15 mouse cellular contexts compared by ENCODE assay signal in the genomic region with DNA sequence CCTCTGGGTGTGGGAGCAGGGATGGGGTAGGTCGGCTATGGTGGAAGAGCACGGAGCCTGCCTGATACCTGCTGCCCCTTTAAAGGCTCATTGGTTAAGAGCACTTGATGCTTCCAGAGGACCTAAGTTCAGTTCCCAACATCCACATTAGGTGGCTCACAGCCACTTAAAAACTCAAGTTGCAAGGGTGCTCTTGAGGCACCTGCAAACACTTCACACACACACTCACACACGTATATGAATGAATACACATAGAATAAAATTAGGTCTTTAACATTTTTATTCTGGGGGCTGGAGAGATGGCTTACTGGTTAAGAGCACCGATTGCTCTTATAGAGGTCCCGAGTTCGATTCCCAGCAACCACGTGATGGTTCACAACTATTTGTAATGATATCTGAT. TPM values are rescaled to one million over a fixed set of nuclear protein-coding genes. Genes with fewer than 3 reads are reported as not detected.
DNase-seq lines count a peak whose midpoint lies in the region; ATAC-seq and TF ChIP-seq lines count a peak whose summit lies in the region.
"Had no signal": no experiment of that assay in that cellular context is flagged by ENCODE, and none has a peak within 500 bp of the region (broad histone marks: within the 10 kb centered on the region; RNA-seq: fewer than 3 reads in every experiment).

No protein-coding gene starts in this region.

- no peaks in the 10 kb centered on the region for H3K36me3 ChIP-seq in heart, embryonic 13.5 days
- no peaks in the 10 kb centered on the region for H3K36me3 ChIP-seq in midbrain, embryonic 13.5 days
- no peaks in the 10 kb centered on the region for H3K36me3 ChIP-seq in midbrain, embryonic 16.5 days (ENCODE audit: control insufficient read depth, insufficient read depth, low read length)
- no peaks in the 10 kb centered on the region for H3K36me3 ChIP-seq in neural tube, embryonic 15.5 days
- H3K36me3 ChIP-seq: heart, embryonic 15.5 days; hindbrain, embryonic 15.5 days; limb, embryonic 10.5 days had no signal

- TF ChIP-seq CTCF in layer of hippocampus, adult 2 months (conservative IDR thresholded peaks at IDR 0.05), result peak; percentile 28; the same call in 1 of the 2 replicates

- DNase-seq in heart, postnatal 25 days (ENCODE audit: low spot score), result no peak
- DNase-seq in layer of hippocampus, adult 2 months (ENCODE audit: low spot score in 2 of 2), result no peak
- DNase-seq in layer of hippocampus, postnatal 14 days (ENCODE audit: low spot score in 2 of 2), result no peak
- DNase-seq: cerebellum, adult 9-10 months; kidney, adult 2 months; right cerebral cortex, postnatal 4 days; thymus, postnatal 36 days had no signal

- peaks cover 62% of the 10 kb centered on the region for H3K27me3 ChIP-seq in heart, embryonic 13.5 days (replicated peaks)
- peaks cover 61% of the 10 kb centered on the region for H3K27me3 ChIP-seq in midbrain, embryonic 13.5 days
- H3K27me3 ChIP-seq in midbrain, embryonic 16.5 days (ENCODE audit: control insufficient read depth, insufficient read depth, low read depth, low read length), result peaks cover 20% of the 10 kb centered on the region
- H3K27me3 ChIP-seq in neural tube, embryonic 15.5 days (replicated peaks), result peaks cover 33% of the 10 kb centered on the region

- intact Hi-C loops in heart, postnatal 25 days (cut with DNase I), result loop anchor here (5.0 to 10.0 kb wide), 3 partner anchors 102 to 902 kb away; partner anchors contain the start of genes Fastkd3 and Mtrr

- WGBS in heart, embryonic 13.5 days, result 74% methylated on average over 7 of the region's 7 CpGs
- 80% methylated on average over 7 of the region's 7 CpGs for WGBS in midbrain, embryonic 13.5 days
- 82% methylated on average over 7 of the region's 7 CpGs for WGBS in midbrain, embryonic 16.5 days
- WGBS in neural tube, embryonic 15.5 days, result 89% methylated on average over 7 of the region's 7 CpGs

- H3K4me3 ChIP-seq in heart, embryonic 13.5 days, result peak overlapping the region; percentile 45
- no peak overlapping the region for H3K4me3 ChIP-seq in layer of hippocampus, adult 2 months
- no peak overlapping the region for H3K4me3 ChIP-seq in midbrain, embryonic 13.5 days (replicated peaks)
- H3K4me3 ChIP-seq in midbrain, embryonic 16.5 days (ENCODE audit: low read depth, low read length), result no peak overlapping the region
- no peak overlapping the region for H3K4me3 ChIP-seq in neural tube, embryonic 15.5 days (replicated peaks)

- H3K9me3 ChIP-seq in heart, embryonic 13.5 days, result no peaks in the 10 kb centered on the region
- no peaks in the 10 kb centered on the region for H3K9me3 ChIP-seq in midbrain, embryonic 13.5 days
- H3K9me3 ChIP-seq in midbrain, embryonic 16.5 days (replicated peaks; ENCODE audit: control insufficient read depth, low read length, poor library complexity, severe bottlenecking), result no peaks in the 10 kb centered on the region
- no peaks in the 10 kb centered on the region for H3K9me3 ChIP-seq in neural tube, embryonic 15.5 days (replicated peaks)
- H3K9me3 ChIP-seq: heart, embryonic 15.5 days; hindbrain, embryonic 15.5 days; limb, embryonic 10.5 days had no signal

- no peak overlapping the region for H3K27ac ChIP-seq in heart, embryonic 13.5 days (replicated peaks)
- H3K27ac ChIP-seq in layer of hippocampus, adult 2 months, result no peak overlapping the region
- H3K27ac ChIP-seq in midbrain, embryonic 13.5 days, result no peak overlapping the region
- H3K27ac ChIP-seq in midbrain, embryonic 16.5 days (ENCODE audit: low read length), result no peak overlapping the region
- H3K27ac ChIP-seq in neural tube, embryonic 15.5 days (replicated peaks), result no peak overlapping the region
- H3K27ac ChIP-seq: heart, embryonic 15.5 days; hindbrain, embryonic 15.5 days; limb, embryonic 10.5 days; macrophage had no signal

- peaks cover 25% of the 10 kb centered on the region for H3K4me1 ChIP-seq in heart, embryonic 13.5 days
- peaks cover 17% of the 10 kb centered on the region for H3K4me1 ChIP-seq in midbrain, embryonic 13.5 days (replicated peaks)
- peaks cover 6% of the 10 kb centered on the region; the same call in 1 of the 2 replicates for H3K4me1 ChIP-seq in midbrain, embryonic 16.5 days (ENCODE audit: control insufficient read depth, insufficient read depth, low read length)
- H3K4me1 ChIP-seq in neural tube, embryonic 15.5 days, result peaks cover 20% of the 10 kb centered on the region

- ATAC-seq in heart, embryonic 13.5 days (ENCODE audit: extremely low read depth, insufficient number of reproducible peaks, low FRiP score, low TSS enrichment), result no peak
- ATAC-seq in midbrain, embryonic 13.5 days, result no peak
- ATAC-seq in midbrain, embryonic 16.5 days, result no peak
- no peak for ATAC-seq in neural tube, embryonic 15.5 days (ENCODE audit: low FRiP score)

- H3K9ac ChIP-seq in heart, embryonic 13.5 days, result no peak overlapping the region
- no peak overlapping the region for H3K9ac ChIP-seq in midbrain, embryonic 13.5 days (replicated peaks)
- H3K9ac ChIP-seq in midbrain, embryonic 16.5 days (ENCODE audit: low read depth, low read length), result no peak overlapping the region
- H3K9ac ChIP-seq in neural tube, embryonic 15.5 days (replicated peaks), result no peak overlapping the region

- peak overlapping the region; percentile 68 for H3K4me2 ChIP-seq in heart, embryonic 13.5 days
- H3K4me2 ChIP-seq in midbrain, embryonic 13.5 days (replicated peaks), result peak overlapping the region; percentile 56
- H3K4me2 ChIP-seq in midbrain, embryonic 16.5 days (ENCODE audit: low read length), result no peak overlapping the region
- peak overlapping the region; percentile 57 for H3K4me2 ChIP-seq in neural tube, embryonic 15.5 days

RNA-seq across cellular contexts. Expression of gene Nsun2, which starts 46.4 kb away (rescaled TPM):
- 65.9 and 69.9 TPM in 2 replicates for polyA plus RNA-seq in heart, embryonic 13.5 days (2015; fragmentation: Nextera tagmentation; extraction: Ambion mirVana)
- 10 to 100 TPM; 33.5 to 38.2 TPM for total RNA-seq in heart, postnatal 25 days (2021)
- 10 to 100 TPM; 99.2 to 99.8 TPM for total RNA-seq in layer of hippocampus, adult 2 months (2021)
- 10 to 100 TPM; 72.2 to 75.5 TPM for total RNA-seq in layer of hippocampus, postnatal 14 days (2021)
- polyA plus RNA-seq in midbrain, embryonic 13.5 days (2015; fragmentation: Nextera tagmentation; extraction: Ambion mirVana), result 74.1 and 76.7 TPM in 2 replicates
- 67.9 and 70.2 TPM in 2 replicates for polyA plus RNA-seq in midbrain, embryonic 16.5 days (2015; fragmentation: Nextera tagmentation; extraction: Ambion mirVana)
- polyA plus RNA-seq in neural tube, embryonic 15.5 days (2015; fragmentation: Nextera tagmentation; extraction: Ambion mirVana), result 74.6 and 92.6 TPM in 2 replicates

RNA-seq across cellular contexts. Expression of gene Tent4a, which starts 47.3 kb away (rescaled TPM):
- polyA plus RNA-seq in heart, embryonic 13.5 days (2015; fragmentation: Nextera tagmentation; extraction: Ambion mirVana), result 2.7 and 3.2 TPM in 2 replicates
- total RNA-seq in heart, postnatal 25 days (2021), result 10 to 100 TPM; 12.0 to 12.6 TPM
- 10 to 100 TPM; 44.0 to 46.4 TPM for total RNA-seq in layer of hippocampus, adult 2 months (2021)
- 10 to 100 TPM; 38.0 to 38.2 TPM for total RNA-seq in layer of hippocampus, postnatal 14 days (2021)
- 5.8 and 7.1 TPM in 2 replicates for polyA plus RNA-seq in midbrain, embryonic 13.5 days (2015; fragmentation: Nextera tagmentation; extraction: Ambion mirVana)
- 5.4 and 6.3 TPM in 2 replicates for polyA plus RNA-seq in midbrain, embryonic 16.5 days (2015; fragmentation: Nextera tagmentation; extraction: Ambion mirVana)
- 6.2 and 6.5 TPM in 2 replicates for polyA plus RNA-seq in neural tube, embryonic 15.5 days (2015; fragmentation: Nextera tagmentation; extraction: Ambion mirVana)
